Mouse (Mus musculus) heart, postnatal 36 days (tissue): ENCODE data around the gene Gclc. TPM values are rescaled to one million over a fixed set of nuclear protein-coding genes. Genes with fewer than 3 reads are reported as not detected.

Experiments
- DNase-seq, 2 experiments: peaks; one replicate each; pipeline ENCODE4 v3.0.0; 2021 to 2022
- intact Hi-C: fragments of 180-260 bp; cut with DNase I; formaldehyde crosslinking; loops from one replicate; pipeline ENCODE4 v1.15.1; 2025
- total RNA-seq, 2 experiments: library from RNA; stranded (reverse); gene quantifications; 2 replicates each; pipeline ENCODE4 v1.2.3; 2021

Gclc gene
- total RNA-seq, 2 experiments from 2014 or later = 9.4 to 13.8 TPM

- intact Hi-C loops = loop anchor here (5.0 kb wide), 1 partner anchor 72 kb away; no protein-coding TSS in a partner anchor
- no peak for DNase-seq
These were observed 81.4 kb downstream of the Gclc start for GRCm38 (mm10) chr9:77835756-77836155.

GRCm38 (mm10) chr9:77838586-77838985 lies 84.3 kb downstream of the Gclc start:
- DNase-seq = peak; percentile 27 to 43
- intact Hi-C loops = loop anchor here (5.0 kb wide), 1 partner anchor 69 kb away; no protein-coding TSS in a partner anchor

Other genes starting within 250 kb of the Gclc start
- 10 to 100 TPM; 15.8 to 18.3 TPM for gene Lrrc1, start 209.7 kb upstream of the Gclc start, total RNA-seq
- gene Klhl31, start 118.0 kb upstream of the Gclc start, total RNA-seq = 100 to 1,000 TPM; 133 to 143 TPM
- 10 to 100 TPM; 28.8 to 35.2 TPM for gene Elovl5, start 162.8 kb downstream of the Gclc start, total RNA-seq